Mouse (Mus musculus) cortical plate, adult 2 months (tissue): ENCODE measurements around the gene Mrgpra2b.

Experiments
- CTCF ChIP-seq: fragments of 200-500 bp; IDR thresholded peaks from 2 replicates; pipeline ENCODE4 v1.5.1; 2011; ENCODE audit warnings: mild to moderate bottlenecking, control low read depth, low read length; ENCODE audit not compliant: insufficient read depth; ENCODE audit errors: extremely low read depth
- POLR2A ChIP-seq: fragments of 200-500 bp; IDR thresholded peaks from 2 replicates; pipeline ENCODE4 v1.6.1; 2011; ENCODE audit warnings: mild to moderate bottlenecking, low read length, control low read depth; ENCODE audit not compliant: insufficient read depth; ENCODE audit errors: extremely low read depth

DNA sequence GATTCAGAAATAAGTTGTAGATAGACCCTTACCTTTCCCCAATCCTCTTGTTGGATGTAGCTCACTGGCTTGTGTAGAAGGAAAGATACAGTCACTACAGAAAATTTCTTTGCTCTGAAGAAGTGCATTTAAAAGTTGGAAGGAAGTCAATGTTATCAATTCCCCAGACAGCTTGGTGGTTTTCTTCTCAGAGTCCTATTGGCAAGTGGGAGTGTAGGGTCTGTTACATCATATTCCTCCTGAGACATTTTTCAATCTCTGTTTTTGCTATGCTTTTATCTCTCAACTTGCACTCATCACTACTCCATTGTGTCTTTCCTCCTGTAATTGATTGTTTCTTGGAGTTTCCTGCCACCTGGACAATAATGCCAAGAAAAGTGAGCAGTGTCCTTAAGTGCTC lies at the start of gene Mrgpra2b:
- TF ChIP-seq CTCF (no peak), POLR2A (no peak)
